Mouse (Mus musculus): ENCODE measurements around the gene Clock.

- TF ChIP-seq CTCF (IDR thresholded peaks at IDR 0.05; ENCODE audit: extremely low read depth, insufficient read depth, insufficient read length, insufficient replicate concordance) = no peak
- no peak for TF ChIP-seq POLR2A (IDR thresholded peaks at IDR 0.05; ENCODE audit: low read depth, low read length)
These were observed 124.8 kb downstream of the Clock start for GRCm38 (mm10) chr5:76179791-76180190.

All from spleen, adult 2 months (tissue).